Mouse (Mus musculus) forebrain, embryonic 14.5 days (tissue): Measurements from ENCODE around the gene Gpr83. TPM values are rescaled to one million over a fixed set of nuclear protein-coding genes. Genes with fewer than 3 reads are reported as not detected.

Experiments
- ATAC-seq: fragments of 200-750 bp; cut with Nextera tagmentation; 2 replicates; pipeline ENCODE4 v1.8.0; 2017; ENCODE audit warnings: mild to moderate bottlenecking, moderate library complexity
- DNase-seq: peaks from one replicate; pipeline ENCODE4 v3.0.0-alpha.2; 2015; ENCODE audit warnings: low spot score
- H3K27ac ChIP-seq: fragments of 300-500 bp; sonication (generic); 2 replicates; pipeline ENCODE4 v1.5.1; 2014; ENCODE audit warnings: low read depth, mild to moderate bottlenecking, control low read depth, low read length, moderate library complexity
- H3K27me3 ChIP-seq: fragments of 300-500 bp; sonication (generic); replicated peaks from 2 replicates; pipeline ENCODE4 v1.6.1; 2014; ENCODE audit warnings: low read length, control low read depth, mixed read lengths; ENCODE audit not compliant: control insufficient read depth, insufficient read depth
- H3K36me3 ChIP-seq: fragments of 300-500 bp; sonication (generic); 2 replicates; pipeline ENCODE4 v1.6.1; 2014; ENCODE audit warnings: low read length, control low read depth; ENCODE audit not compliant: control insufficient read depth, insufficient read depth
- H3K4me1 ChIP-seq: fragments of 300-500 bp; sonication (generic); 2 replicates; pipeline ENCODE4 v1.6.1; 2014; ENCODE audit warnings: antibody characterized with exemption, low read length, control low read depth; ENCODE audit not compliant: control insufficient read depth, insufficient read depth
- H3K4me2 ChIP-seq: fragments of 300-500 bp; sonication (generic); 2 replicates; pipeline ENCODE4 v1.6.1; 2014; ENCODE audit warnings: mild to moderate bottlenecking, control low read depth, low read length
- H3K4me3 ChIP-seq: fragments of 300-500 bp; sonication (generic); 2 replicates; pipeline ENCODE4 v1.5.1; 2014; ENCODE audit warnings: low read depth, low read length, control low read depth
- H3K9ac ChIP-seq: fragments of 300-500 bp; sonication (generic); 2 replicates; pipeline ENCODE4 v1.6.1; 2014; ENCODE audit warnings: mild to moderate bottlenecking, low read length, control low read depth, moderate library complexity
- H3K9me3 ChIP-seq: fragments of 300-500 bp; sonication (generic); replicated peaks from 2 replicates; pipeline ENCODE4 v1.6.1; 2016; ENCODE audit warnings: low read length, control low read depth, mixed read lengths; ENCODE audit not compliant: control insufficient read depth
- WGBS: fragments of 180-500 bp; shearing (Covaris S2); extraction: QIAGEN DNeasy Blood & Tissue Kit; methylation state at CpG from one replicate; pipeline ENCODE4 v1.1.7; 2014; 5-methylcytosine and 5-hydroxymethylcytosine counted together
- polyA plus RNA-seq: library from polyadenylated mRNA; unstranded; fragments of >200 nt; fragmentation: Nextera tagmentation; extraction: Ambion mirVana; gene quantifications from 2 replicates; pipeline ENCODE4 v1.2.1, GENCODE M21; 2014

Gene Gpr83
- polyA plus RNA-seq, 1 experiment from 2014 or later = 0.72 TPM

DNA sequence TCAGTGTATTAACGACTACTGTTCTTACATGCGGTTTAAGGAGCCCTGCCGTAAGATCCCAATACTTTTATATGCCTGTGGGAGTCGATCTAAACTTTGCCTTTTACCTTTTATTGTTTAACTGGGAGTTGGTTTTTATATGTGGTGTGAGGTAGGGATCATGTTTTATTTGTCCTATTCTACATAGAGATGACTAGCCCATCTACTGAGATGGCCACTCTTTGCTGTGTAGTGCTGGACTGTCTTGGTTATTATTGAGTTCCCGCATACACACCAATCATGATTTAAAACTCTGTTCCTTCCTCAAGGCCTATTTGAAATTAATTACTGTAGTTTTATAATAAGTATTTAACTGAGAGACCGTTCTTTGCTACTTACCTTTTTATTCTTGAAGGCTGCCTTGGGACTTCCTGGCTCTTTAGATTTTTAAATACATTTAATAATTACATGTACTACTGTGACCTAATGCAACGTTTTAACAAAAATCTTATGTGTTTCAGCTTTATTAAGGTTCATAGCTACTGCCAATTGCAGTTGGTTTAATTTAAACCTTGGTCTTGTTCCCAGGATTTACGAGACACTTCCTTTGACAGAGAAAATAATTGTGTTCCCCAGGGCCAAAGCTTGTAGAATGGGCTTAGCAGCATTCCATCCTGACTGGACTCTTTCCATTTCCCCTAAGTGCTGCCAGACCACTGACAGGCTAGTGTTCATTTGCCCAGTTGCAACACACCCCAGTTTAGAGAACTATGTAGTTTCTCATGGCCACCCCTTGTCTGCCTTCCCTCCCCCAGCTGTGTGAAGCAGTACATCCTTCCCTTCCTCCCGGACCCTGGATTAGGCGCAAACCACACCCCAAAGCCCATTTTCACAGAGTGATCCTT lies 17.9 kb upstream of the Gpr83 start:
- Histone ChIP-seq H3K36me3 (no peaks in the 10 kb centered on the region), H3K27me3 (no peaks in the 10 kb centered on the region), H3K27ac (no peak overlapping the region), H3K4me3 (no peak overlapping the region), H3K4me2 (no peak overlapping the region), H3K9ac (no peak overlapping the region), H3K9me3 (no peaks in the 10 kb centered on the region), H3K4me1 (peaks cover 5% of the 10 kb centered on the region)
- 68% methylated on average over 10 of the region's 10 CpGs for WGBS
- peak; percentile 70 for ATAC-seq
- peak; percentile 81 for DNase-seq

DNA sequence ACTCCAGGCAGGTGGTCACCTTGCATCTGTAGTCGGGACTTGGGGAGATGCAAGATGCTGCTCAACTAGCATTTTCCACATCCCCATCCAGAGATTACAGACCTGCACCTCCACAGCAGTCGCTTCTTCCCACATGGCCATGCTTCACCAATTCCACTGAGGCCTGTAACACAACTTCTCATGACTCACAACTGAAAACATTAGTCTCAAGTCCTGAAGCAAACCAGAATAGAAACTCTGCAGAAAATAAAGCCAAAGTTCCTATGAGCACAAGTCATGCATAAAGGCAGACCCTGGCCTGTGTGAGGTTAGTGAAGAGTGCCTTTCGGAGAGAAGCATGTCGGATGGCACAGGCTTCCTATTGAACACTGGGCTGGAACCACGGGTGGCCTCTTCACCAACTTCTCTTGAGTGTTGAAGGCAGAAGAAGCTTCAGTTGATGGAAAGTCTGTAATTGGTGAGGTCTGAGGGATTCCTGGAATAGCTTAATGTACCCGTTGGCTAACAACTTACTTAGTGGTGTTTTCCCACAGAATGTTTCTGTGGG lies 16.6 kb upstream of the Gpr83 start:
- H3K4me1 ChIP-seq = peaks cover 5% of the 10 kb centered on the region
- no peaks in the 10 kb centered on the region for H3K9me3 ChIP-seq
- no peak overlapping the region for H3K9ac ChIP-seq
- no peaks in the 10 kb centered on the region for H3K27me3 ChIP-seq
- no peak overlapping the region for H3K27ac ChIP-seq
- H3K36me3 ChIP-seq = no peaks in the 10 kb centered on the region
- no peak overlapping the region for H3K4me2 ChIP-seq
- DNase-seq (no peak), ATAC-seq (no peak)
- WGBS = 92% methylated on average over 6 of the region's 6 CpGs
- no peak overlapping the region for H3K4me3 ChIP-seq

DNA sequence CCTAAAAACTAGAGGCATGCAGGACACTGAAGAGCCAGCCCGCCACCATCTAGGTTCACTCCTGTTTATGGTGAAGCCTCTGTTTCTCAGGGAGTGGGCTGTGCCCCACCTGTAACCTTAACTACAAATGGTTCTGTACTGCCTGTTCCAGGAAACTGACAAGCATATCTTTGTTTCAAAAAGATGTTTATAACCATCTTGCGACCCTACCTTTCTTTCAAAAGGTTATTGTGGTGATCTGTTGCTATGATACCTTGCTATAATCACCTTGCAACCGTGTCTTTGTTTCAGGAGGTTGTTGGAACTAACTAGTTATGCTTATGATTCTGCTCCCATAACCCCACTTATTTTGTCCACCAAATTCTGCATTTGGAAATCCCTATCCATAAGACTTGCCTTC lies 16.1 kb upstream of the Gpr83 start:
- no peaks in the 10 kb centered on the region for H3K36me3 ChIP-seq
- no peak overlapping the region for H3K27ac ChIP-seq
- H3K9ac ChIP-seq = no peak overlapping the region
- no peak for DNase-seq
- no peak overlapping the region for H3K4me2 ChIP-seq
- H3K27me3 ChIP-seq = no peaks in the 10 kb centered on the region
- H3K4me1 ChIP-seq = peaks cover 5% of the 10 kb centered on the region
- ATAC-seq = no peak
- no peak overlapping the region for H3K4me3 ChIP-seq
- no peaks in the 10 kb centered on the region for H3K9me3 ChIP-seq
- WGBS = 92% methylated on average over 3 of the region's 3 CpGs

DNA sequence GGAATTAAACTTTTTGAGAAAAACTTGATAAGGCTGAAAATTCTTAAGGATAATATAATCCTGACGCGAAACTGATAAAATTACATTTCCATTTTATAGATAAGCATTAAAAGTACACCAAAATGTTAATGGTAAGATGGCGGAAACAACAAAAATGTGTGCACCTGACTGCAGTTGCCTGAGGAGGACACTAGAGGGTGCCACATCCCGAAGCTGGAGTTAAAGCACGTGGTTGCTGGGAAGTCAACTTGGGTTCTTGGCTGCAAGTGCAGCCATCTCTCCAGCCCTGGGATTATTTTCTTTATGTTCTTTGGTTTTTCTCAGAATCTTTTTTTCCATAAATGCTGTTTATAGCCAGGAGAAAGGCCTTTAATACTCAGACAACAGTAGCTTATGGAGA lies 13.6 kb upstream of the Gpr83 start:
- Histone ChIP-seq H3K9ac (no peak overlapping the region), H3K4me2 (no peak overlapping the region), H3K9me3 (no peaks in the 10 kb centered on the region), H3K4me1 (peaks cover 2% of the 10 kb centered on the region; the same call in 1 of the 2 replicates), H3K27ac (no peak overlapping the region), H3K4me3 (no peak overlapping the region), H3K27me3 (no peaks in the 10 kb centered on the region), H3K36me3 (no peaks in the 10 kb centered on the region)
- DNase-seq (no peak), ATAC-seq (no peak)
- 55% methylated on average over 5 of the region's 5 CpGs for WGBS

DNA sequence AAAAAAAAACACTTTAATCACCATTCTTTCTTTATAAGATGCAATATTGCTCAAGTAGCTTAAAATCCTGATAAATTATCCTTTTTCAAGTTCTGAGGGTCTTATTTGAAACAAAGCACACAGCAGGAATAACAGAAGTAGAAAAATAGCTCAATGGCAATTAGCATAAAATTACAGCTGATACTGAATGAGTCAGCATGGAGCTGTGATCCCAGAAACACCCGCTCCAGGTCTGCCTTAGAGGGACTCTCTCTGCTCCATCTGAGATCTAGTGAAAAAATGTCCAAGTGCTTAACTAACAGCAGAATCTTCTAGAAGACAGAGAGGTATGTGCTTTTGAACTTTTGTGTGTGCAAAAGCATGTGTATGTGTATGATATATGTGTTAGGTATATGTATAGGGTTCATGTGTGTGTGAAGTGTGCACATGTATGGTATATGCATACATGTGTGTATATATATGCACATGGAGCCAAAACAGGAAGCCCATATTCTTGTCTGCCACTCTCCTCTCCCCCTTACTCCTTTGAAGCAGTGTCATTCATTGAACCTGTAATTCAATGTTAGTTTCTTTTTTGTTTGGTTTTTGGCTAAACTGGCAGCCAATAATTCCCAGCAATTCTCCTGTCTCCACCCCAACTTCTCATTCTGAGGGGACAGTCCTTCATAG lies 11.6 kb upstream of the Gpr83 start:
- H3K36me3 ChIP-seq = no peaks in the 10 kb centered on the region
- ATAC-seq = no peak
- no peak overlapping the region for H3K4me2 ChIP-seq
- no peak overlapping the region for H3K27ac ChIP-seq
- H3K4me1 ChIP-seq = no peaks in the 10 kb centered on the region
- no peaks in the 10 kb centered on the region for H3K27me3 ChIP-seq
- no peak for DNase-seq
- 51% methylated on average over 1 of the region's 1 CpGs for WGBS
- H3K9ac ChIP-seq = no peak overlapping the region
- no peaks in the 10 kb centered on the region for H3K9me3 ChIP-seq
- no peak overlapping the region for H3K4me3 ChIP-seq

DNA sequence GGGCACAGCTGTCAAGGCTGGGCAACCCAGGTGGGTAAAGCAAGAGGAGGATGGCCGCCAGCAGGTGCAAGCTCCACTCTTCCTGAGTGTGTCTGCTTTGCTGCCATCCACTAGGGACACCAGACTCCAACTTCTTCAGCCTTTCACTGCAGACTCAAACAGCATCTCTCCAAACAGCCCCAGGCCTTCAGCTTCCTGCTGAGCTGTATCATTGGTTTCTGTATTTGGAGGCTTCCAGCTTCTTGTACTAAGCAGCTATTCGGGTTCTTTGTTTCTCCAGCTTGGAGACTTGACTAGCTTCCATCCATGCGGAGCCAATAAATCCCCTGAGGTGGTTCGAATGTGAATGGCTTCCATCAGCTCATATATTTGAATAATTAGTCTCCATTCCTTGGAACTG lies 5.4 kb upstream of the Gpr83 start:
- no peak overlapping the region for H3K4me3 ChIP-seq
- no peak overlapping the region for H3K4me2 ChIP-seq
- no peaks in the 10 kb centered on the region for H3K36me3 ChIP-seq
- H3K27ac ChIP-seq = no peak overlapping the region
- H3K27me3 ChIP-seq = peaks cover 7% of the 10 kb centered on the region; the same call in 1 of the 2 replicates
- no peaks in the 10 kb centered on the region for H3K4me1 ChIP-seq
- no peak overlapping the region for H3K9ac ChIP-seq
- ATAC-seq (no peak), DNase-seq (no peak)
- H3K9me3 ChIP-seq = no peaks in the 10 kb centered on the region
- 55% methylated on average over 4 of the region's 4 CpGs for WGBS

DNA sequence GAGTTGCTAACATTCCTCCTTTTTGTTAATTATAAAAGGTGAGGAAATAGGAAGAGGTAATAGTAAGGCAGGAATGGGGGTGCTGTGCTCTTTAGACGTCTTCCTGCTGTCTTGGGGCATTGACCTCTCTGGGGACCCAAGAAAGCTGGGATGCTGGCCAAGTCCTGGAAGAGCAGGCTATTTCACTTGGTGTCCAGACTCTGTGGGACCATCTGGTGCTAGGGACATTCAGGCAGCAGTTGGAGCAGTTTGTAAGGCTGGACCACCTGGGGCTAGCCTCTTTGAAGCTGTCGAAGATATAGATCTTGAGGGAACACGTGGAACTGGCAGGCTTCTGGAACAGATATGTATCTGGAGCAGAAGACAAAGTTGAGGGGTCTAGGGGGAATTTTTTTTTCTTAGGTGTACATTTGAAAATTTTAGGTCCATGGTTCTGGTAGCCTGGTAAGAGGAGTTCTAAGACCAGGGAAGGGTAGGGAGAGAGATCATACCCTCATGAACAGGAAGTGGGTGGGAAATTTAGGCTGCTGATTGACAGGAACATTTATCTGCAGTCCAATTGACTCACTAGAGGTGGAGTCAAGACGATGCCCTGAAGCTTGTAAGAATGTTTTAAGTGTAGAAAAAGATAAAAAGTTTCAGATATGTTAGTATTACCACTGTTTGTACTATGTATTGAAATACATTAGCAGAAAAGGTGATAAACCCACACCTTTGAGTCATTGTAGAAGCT lies 2.9 kb upstream of the Gpr83 start:
- Histone ChIP-seq H3K4me2 (no peak overlapping the region), H3K27me3 (peaks cover 14% of the 10 kb centered on the region), H3K27ac (no peak overlapping the region), H3K4me3 (no peak overlapping the region), H3K4me1 (peaks cover 3% of the 10 kb centered on the region; the same call in 1 of the 2 replicates), H3K36me3 (no peaks in the 10 kb centered on the region), H3K9me3 (no peaks in the 10 kb centered on the region), H3K9ac (no peak overlapping the region)
- no peak for DNase-seq
- ATAC-seq = no peak
- WGBS = 66% methylated on average over 4 of the region's 4 CpGs

DNA sequence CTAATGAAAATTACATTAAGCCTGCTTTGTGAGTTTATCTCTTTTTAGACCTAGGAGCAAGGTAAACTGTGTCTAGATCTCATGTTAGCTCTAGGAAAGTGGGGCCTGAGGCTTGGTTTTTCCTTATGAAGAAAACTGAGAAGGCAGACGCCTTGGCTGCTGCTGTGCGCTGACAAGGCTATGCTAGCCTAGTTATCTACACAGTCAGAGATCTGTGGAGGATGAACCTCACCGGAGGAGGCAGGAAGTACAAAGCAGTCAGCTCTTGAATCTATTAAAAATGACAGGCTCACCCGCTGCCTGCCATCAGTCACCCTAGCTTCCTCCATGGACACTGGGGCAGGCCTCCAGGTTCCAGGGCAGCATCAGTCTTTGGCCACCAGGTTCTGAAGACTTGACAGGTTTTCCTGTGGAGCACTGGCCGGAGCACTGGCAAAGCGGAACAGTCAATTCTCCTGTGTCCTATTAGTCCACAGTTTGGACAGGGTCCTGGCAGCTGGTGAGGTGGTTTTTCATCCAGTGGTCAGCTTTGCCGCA lies 1.8 kb upstream of the Gpr83 start:
- no peaks in the 10 kb centered on the region for H3K9me3 ChIP-seq
- H3K4me3 ChIP-seq = no peak overlapping the region
- H3K9ac ChIP-seq = no peak overlapping the region
- DNase-seq = no peak
- H3K27me3 ChIP-seq = peaks cover 14% of the 10 kb centered on the region
- no peaks in the 10 kb centered on the region for H3K36me3 ChIP-seq
- peaks cover 3% of the 10 kb centered on the region; the same call in 1 of the 2 replicates for H3K4me1 ChIP-seq
- H3K4me2 ChIP-seq = no peak overlapping the region
- WGBS = 81% methylated on average over 7 of the region's 7 CpGs
- H3K27ac ChIP-seq = no peak overlapping the region
- no peak for ATAC-seq
